Mouse (Mus musculus) pancreas, adult 10 weeks (tissue): Measurements from ENCODE around the gene Swt1. TPM values are rescaled to one million over a fixed set of nuclear protein-coding genes. Genes with fewer than 3 reads are reported as not detected.

Experiments used
- polyA plus RNA-seq: library from polyadenylated mRNA; stranded (reverse); fragments of 350-450 nt; fragmentation: Illumina TruSeq; extraction: RNeasy Lipid Tissue Mini Kit (QIAGEN cat#74804); gene quantifications from one replicate; pipeline ENCODE4 v1.2.3, GENCODE M21; 2015; ENCODE audit warnings: low read depth, low replicate concordance; ENCODE audit not compliant: insufficient read depth

Swt1 gene
- polyA plus RNA-seq: 9.3 TPM

GRCm38 (mm10) chr1:151428263-151429221 is at the start of gene Swt1, which contains the start of gene Trmt1l:
Gene Swt1, minus strand, starts transcription at chr1:151428455.
Gene Trmt1l, plus strand, starts transcription at chr1:151428542.

GRCm38 (mm10) chr1:151344283-151345108 is 83.8 kb downstream of the Swt1 start, which contains the start of gene Ivns1abp:
Gene Ivns1abp, plus strand, starts transcription at chr1:151344477.

Other genes starting within 250 kb of the Swt1 start
- gene Gm47985, start 245.9 kb downstream of the Swt1 start, polyA plus RNA-seq: not detected
- gene Gm8947, start 236.1 kb downstream of the Swt1 start, polyA plus RNA-seq: not detected
- not detected for gene Gm47995, start 230.0 kb downstream of the Swt1 start, polyA plus RNA-seq
- not detected for gene 3110040M04Rik, start 224.3 kb downstream of the Swt1 start, polyA plus RNA-seq
- not detected for gene Gm47996, start 218.3 kb downstream of the Swt1 start, polyA plus RNA-seq
- 85.0 TPM for gene Ivns1abp, start 84.0 kb downstream of the Swt1 start, polyA plus RNA-seq
- gene Trmt1l, start 87 bp upstream of the Swt1 start, polyA plus RNA-seq: 9.4 TPM
- gene Rnf2, start 72.5 kb upstream of the Swt1 start, polyA plus RNA-seq: 3.8 TPM
- gene Fam129a, start 142.7 kb upstream of the Swt1 start, polyA plus RNA-seq: 7.0 TPM